Mouse (Mus musculus): Measurements from ENCODE around the gene Disp1.

Disp1 gene

GRCm38 (mm10) chr1:183082436-183082835 is 138.9 kb downstream of the Disp1 start:
- DNase-seq: no peak

- no peak for DNase-seq
These were observed 140.2 kb downstream of the Disp1 start for GRCm38 (mm10) chr1:183081126-183081525.

DNA sequence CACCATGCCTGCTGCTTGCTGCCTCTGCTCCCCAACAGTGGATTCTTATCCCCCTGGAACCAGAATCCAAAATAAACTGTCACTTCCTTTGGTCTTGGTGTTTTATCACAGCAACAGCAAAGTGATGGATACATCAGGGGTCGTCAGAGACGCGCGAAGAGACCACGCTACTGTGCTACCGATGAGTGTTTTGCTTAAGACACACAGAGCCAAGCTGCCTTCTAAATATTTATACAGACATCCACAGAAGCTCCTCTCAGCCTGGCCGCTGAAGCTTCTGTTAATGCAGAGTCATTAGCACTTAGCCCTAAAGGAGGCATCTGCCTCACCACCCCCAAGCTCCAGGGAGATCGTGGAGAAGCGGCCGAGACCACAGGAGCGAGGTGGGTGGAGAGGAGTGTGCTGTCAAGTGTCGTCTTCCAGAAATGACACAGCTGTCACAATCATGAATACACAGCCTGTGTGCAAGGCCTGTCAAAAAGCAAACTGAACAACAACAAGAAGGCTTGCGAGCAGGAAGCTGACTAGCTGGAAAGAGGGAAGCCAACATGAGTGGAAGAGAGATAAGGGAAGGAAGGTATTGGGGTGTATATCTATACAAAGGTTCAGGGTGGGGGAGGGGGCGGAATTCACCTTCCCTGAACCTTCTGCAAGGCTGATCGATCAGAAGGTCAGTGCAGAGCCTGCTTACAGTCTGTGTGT is 146.1 kb downstream of the Disp1 start:
- no peak for DNase-seq

DNA sequence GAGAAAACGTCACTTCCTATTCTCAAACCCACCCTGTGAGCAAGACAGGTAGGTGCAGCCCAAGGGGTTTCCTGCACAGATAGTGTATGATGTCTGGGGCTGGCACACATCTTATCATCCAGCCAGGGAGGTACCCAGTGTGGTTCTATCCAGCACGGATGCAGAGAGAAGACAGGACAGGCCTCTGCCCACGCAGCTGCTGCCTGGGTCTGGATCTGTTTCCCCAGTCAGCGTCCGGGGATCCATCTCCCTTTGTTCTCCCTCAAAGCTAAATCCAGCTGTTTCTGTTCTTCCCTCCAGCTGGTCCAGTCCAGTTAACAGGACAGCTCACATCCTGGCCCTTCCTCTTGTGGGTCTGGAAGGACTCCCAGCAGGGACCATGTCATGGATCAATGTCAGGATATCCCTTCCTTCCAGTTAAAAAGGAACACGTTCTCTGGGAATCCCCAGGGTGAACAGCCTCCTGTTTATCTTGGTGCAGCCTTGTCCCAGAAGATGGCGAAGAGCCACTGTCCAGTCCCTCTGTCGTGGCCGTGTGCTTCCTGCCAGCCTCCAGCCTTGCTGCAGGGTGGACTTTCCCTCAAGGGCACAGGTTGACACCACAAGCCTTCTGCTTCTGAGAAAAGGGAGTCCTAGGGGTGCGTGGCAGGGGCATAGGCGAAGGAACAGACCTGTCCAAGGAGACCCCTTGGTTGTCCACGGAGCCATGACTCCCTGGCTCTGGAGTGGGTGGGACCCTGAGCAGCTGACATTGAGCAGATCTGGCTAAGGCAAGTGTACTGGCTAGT is 148.9 kb downstream of the Disp1 start:
- no peak for DNase-seq

DNA sequence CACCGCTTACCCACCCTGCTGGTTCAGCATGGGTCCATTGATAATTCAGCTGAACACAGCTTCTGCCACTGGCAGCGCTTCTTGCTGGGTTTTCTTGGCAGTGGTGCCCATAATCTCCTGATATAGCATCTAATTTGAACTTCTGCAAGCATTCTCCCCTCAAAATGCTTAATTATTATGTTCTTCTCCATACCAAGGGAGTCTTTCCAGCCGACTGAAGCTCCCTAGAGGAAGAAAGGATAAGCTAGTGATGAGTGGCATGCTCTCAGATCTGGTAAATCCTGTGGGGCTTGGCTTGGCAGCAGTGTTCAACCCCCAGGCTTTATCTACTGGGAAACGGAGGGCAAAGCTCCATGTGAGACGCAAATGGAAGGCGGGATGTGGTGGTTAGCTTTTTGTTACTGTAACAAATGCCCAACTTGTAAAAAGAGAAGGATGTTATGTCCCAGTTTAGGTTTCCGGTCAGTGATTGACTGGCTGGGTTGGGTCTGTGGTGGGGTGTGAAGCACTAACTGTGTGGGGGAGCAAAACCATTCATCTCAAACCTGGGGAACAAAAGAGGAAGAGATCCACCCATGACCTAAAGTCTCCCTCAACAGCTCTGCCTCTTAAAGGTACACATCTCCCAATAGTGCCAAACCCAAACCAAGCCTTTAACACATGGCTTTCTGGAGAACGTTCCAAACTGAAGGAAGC is 151.2 kb downstream of the Disp1 start:
- DNase-seq: no peak

DNA sequence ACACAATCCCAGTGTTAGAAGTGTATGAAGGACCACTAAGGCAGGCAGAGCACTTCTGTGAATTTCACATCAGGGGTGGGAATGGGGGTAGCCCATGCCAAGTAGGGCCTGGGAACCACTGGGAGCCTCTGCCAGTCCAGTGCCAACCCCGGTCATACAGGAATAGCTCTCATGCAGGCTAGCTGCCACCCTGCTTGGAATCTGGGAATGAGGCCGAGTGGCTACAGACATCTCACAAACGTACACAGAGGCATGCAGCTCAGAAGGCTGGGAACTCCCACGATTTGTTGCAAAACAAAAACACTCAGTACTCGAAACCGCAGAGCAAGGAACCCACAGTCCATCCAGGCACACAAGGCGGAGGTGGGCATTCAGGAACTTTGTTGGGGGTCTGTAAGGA is 153.5 kb downstream of the Disp1 start:
- no peak for DNase-seq

GRCm38 (mm10) chr1:183066981-183067380 is 154.3 kb downstream of the Disp1 start:
- DNase-seq: no peak

DNA sequence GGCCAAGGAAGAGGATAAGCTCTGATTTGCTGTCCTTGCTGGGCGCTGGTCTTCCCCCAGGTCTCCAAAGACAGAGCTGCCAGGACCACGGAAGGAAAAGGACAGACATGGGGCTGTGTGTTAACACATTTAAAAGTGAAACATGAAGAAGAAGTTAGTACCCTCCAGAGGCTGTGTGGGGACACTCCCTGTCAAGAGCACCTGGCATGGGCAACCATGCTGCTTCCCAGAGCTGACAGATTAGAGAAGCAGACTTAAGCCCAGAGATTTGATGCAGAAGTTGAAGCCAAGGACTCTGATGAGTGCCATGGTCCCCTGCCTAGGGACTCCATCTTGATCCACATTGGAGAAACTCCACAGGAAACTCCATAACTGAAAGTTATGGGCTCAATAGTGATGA is 160.7 kb downstream of the Disp1 start:
- DNase-seq: no peak

DNA sequence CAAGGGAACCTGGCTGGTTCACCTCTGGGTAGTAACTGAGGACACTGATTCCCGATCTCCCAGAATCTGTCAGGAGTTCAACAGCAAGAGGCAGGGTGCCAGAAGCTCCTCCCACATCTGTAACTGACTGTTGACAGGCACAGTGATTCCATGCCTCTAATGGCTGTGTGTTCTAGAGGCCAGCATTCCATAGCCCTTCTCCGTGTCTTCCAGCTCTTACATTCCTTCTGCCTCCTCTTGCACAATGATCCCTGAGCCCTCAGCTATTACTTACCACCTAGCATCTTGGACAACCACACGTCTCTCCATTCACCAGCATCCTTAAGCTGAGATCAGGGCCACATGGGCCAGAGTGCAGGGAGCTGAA is 165.1 kb downstream of the Disp1 start:
- no peak for DNase-seq

DNA sequence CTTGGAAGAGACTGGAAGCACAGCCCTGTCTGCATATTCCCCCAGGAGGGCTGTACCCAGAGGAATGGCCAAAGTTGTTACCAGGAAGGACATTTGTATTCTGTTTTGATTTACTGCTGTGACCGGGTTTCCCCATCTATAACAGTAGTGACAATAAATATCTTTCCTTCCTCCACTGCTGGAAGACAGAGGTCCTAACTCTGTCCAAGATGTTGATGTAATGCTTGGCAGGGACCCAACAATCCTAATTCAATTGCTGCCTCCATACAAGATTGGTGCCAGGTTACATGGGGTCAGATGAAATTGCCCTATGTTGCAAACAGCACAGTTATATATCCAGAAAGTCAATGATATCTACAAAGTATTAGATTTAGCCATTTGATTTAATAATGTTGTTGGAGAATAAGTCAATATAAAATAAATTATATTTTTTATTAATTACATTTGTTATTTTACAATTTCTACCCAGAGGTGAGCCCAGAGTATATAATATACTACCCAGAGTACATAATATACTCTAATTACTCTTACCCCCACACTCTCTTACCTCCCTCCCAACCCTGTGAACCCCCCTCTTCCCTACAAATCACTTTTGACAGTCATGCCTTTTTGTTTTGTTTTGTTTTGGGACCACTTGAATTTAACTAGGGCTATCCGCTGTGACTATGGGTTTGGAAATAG is 165.6 kb downstream of the Disp1 start:
- DNase-seq: no peak

DNA sequence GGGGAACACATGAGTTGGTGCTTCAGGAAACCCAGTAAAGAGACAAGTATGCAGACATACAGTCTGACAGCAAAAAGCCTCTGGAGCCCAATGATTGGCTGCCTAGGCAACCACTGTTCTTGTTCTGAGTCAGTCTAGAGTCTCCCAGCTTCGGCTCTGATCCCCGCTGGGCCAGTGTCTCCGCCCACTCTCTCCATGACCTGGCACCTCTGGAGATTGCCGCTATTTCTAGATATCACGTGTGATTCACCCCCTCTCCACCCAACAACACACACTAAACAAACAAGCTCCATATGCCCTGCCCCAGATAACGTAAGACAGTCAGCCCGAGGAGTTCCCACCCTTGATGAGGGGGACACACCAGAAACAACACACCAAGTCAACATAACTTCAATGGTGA is 168.7 kb downstream of the Disp1 start:
- no peak for DNase-seq

- no peak for DNase-seq
These were observed 172.0 kb downstream of the Disp1 start for GRCm38 (mm10) chr1:183049295-183049694.

- DNase-seq: no peak
These were observed 173.3 kb downstream of the Disp1 start for GRCm38 (mm10) chr1:183047913-183048523.

DNA sequence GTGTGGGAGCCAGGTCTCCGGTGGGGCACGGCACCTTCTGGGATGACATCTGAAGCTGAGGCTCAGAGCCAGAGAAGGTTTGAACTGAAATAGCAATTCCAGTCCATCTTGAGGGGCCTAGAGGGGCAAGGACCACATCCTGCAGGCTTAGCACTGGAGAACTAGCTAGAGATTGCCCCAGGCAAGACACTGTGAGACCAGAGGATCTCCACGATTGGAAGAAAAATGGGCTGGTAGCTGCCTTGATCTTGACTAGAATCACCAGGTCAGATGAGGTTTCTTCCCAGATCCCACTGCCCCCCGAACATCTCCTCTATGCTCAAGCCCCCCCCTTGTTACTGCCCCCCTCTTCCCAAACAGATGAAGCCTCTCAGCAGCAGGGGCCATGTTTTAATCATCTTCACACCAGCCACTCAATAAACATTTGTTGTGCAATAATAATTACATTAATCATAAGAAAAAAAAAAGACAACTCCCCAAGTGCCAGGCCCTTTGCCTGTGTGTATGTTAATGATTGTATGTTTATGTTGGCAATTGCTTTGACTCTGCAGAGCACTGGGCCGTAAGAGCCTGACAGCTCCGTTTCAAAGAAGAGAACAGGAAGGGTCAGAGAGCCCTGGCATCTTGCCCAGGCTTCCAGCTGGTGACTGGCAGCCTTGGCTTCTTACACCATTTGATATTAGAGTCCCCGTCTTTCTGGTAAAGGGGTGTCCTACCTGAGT is 174.0 kb downstream of the Disp1 start:
- no peak for DNase-seq

- DNase-seq: no peak
These were observed 175.2 kb downstream of the Disp1 start for GRCm38 (mm10) chr1:183046081-183046480.

DNA sequence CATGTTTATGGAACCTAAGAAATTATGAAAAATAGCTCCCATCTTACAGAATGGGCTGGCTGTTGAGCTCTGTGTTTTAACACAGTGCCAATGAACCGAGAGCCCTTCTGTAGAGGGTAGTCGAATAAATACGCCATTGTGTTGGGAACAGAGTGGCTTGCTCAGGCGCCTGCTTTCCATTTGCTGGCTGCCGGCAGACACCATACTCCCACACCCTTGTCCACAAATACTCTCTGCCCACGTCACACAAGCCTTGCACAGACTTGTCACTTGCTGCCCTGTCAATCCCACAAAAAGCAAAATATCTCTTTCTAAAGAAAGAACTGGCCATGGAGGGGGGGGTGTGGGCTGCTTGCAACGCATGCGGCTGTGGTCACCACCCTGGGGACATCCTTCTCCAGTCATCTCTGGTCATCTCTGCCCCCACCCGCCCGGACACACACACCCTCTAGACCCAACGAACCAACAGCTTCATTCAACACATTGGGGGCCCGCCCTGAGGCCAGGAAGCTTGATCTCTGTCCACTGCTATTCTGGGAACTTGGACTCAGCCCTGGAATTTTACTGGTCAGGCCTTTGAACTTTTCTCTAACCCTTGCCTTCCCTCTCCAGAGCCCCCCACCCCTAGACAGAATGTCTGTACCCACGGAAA is 178.0 kb downstream of the Disp1 start:
- no peak for DNase-seq

DNA sequence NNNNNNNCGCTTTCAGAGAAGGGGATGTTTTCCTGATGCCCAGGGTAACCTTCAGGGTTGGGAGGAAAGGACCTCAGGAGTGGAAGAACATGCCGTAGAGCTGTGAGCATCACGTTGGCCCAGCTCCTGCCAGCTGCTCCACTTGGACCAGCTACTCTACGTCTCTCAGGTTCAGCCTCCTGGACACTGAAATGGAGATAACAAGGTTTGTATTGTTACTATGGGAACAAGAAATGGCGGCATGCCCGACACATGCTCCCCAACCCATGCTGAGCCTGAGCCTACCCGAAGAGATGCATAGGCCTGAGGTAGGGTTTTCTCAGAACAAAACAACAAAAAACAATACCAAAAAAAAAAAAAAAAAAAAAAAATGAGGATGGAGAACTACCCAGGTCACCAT is 179.6 kb downstream of the Disp1 start:
- no peak for DNase-seq

GRCm38 (mm10) chr1:183040847-183041382 is 180.4 kb downstream of the Disp1 start:
- DNase-seq: no peak

DNA sequence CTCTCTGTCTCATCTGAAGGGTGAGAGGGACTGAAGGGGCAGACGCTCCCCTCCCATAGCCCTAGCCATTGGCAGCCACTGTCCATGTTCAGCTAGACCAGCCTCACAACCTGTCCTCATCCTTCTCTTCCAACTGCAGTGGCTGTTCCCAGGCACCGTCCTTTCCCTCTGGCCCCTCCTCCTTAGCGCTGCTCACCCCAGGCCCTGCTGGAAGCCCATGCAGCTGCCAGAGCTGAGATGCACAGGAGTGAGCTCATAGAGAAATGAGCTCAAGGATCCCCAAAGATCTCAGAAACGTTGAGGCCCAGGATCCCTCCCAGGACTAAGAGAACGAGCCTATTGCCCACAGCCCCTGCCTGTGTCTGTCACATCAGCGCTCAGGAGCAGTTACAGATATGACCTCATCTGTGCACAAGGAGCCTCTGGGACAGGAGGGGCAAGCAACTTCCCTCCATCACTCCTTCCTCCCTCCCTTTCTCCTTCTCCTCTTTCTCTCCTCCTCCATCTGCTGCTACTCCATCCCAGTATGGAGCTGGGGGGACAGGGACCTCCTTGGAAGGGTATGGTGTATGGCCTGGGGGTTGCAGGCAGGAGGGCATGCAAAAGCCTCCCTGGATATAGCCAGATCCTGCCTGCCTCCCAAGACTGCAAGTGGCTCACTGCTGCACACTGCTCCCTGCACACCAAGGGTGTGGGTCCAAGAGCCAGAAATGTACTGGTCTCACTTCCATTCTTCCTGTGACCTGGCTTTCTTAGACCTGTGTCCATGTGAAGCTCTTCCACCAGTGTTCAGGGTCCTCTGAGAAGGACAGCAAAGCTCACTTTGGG is 181.2 kb downstream of the Disp1 start:
- DNase-seq: no peak

DNA sequence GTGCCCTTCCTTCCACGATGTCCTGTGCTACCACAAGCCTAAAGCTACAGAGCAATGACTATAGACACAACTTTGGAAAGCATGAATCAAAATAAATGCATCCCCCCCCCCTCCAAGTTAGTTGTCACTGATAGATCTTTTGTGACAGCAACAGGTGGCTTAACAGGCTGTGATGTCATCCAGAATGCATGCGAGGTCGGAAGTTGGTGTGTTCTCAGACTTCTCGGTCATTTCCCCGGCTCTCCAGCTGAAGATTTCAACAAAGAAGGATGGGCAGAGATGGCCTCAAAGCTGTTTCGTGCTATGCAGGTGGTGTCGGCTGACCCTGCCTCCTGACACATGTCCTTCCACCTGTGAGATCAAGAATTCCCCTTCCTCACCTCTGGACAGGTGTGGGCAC is 181.9 kb downstream of the Disp1 start:
- DNase-seq: no peak
